Mouse (Mus musculus): Measurements from ENCODE around the gene Syt17.

- TF ChIP-seq EP300 (IDR thresholded peaks at IDR 0.05; ENCODE audit: insufficient read depth, low read depth, low read length): no peak
- no peak for TF ChIP-seq POLR2A (IDR thresholded peaks at IDR 0.05; ENCODE audit: insufficient read depth, low read depth, low read length)
- TF ChIP-seq CTCF (IDR thresholded peaks at IDR 0.05): no peak
Observed at GRCm38 (mm10) chr7:118344701-118345100, 103.3 kb downstream of the Syt17 start.
